Mouse (Mus musculus) lung, adult 18-20 months (tissue): ENCODE results near the gene Sycn.

Experiments used
- DNase-seq, 2 experiments: peaks; one replicate each; pipeline ENCODE4 v3.0.0; 2022; ENCODE audit warnings: mixed read lengths in 2 of 2

Sycn gene

DNA sequence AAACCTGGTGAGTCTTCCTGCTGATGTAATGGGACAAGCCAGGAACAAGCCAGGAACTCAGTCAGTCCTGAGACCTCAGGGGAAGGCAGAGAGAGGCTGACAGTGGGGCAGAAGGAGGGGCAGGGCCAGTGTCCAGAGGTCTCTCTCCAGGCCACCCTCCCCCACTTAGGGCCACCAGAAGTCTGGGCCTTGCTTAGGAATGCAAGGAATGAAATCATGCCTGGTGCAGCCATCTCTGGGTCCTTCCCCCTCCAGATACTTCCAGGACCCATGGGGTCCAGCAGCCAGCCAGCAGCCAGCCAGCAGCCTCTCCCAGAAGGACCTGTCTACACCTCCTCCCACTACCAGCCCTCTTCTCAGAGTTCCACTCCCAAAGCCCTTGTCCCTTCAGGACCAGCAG, 47.0 kb downstream of the Sycn start:
- DNase-seq: peak in 1 of 2 experiments; percentile 39
